Mouse (Mus musculus) kidney, adult 8-10 months (tissue): ENCODE data around the gene Ccdc187.

Source experiments
- DNase-seq, 2 experiments: peaks; one replicate each; pipeline ENCODE4 v3.0.0; 2022

Gene Ccdc187

DNA sequence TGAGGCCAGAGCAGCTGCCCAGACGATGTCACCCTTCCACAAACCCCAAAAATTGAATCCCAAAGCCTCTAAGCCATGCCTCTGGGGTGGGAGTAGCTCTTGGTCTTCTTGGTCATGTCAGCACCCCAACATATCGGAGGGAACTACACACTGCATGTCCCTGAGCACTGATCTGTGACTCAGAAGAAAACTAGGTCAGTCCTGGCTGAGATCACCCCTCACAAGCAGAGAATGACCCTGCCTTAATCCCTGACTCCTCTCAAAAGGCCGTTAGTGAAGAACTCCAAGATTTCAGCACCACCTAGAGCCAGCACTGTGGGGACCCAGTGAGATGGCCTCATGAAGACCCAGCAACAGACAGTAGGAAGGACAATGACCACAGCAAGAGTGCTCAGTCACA lies 26.1 kb downstream of the Ccdc187 start:
- no peak for DNase-seq

DNA sequence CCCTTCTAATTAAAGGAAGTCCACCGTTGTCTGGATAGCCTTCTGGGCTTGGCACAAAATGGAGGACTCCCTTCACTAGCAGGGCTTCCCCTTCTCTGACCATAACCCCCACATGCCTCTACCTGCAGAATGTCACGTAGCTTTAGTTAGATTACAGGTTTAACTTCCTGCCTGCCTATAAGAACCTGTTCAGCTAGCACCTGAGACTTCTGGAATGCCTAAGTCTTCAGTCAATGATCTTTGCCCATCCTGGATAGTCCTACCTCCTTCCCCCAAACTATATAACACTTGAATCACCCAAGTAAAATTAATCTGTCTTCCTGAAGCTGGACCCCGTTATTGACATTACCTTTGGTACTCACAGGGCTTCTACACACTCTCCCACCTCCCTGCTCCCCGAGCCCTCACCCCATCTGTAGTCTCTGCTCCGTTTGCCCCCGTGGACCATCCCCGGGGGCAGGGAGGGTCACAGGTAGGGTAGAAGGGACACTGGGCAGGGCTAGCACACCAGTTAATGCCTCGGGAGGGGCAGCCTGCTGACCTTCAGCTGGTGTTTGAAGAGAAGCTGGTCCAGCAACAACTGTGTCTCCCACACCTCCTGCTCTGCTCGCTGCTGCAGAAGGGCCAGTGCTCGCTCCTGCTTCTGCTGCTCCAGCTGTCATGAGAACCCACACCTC lies 28.2 kb downstream of the Ccdc187 start:
- no peak for DNase-seq

DNA sequence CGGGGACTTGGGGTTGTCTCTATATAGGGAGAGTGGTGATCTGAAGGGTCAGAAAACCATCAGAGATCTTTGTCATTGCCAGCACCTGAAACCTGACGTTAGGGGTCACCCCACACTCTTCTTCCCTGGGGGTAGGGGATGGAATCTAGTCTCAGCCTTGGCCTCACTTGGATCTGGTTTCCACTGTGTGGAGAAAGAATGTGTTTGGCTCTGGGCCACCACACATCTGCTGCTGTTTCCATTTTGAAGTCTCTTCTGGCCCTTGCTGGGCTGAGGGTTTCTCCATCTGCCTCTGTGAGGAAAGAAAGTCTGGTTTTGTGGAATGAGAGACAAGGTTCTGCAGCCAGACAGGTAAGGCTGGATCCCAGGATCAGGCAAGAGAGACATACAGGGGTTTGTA lies 29.3 kb downstream of the Ccdc187 start:
- no peak for DNase-seq

DNA sequence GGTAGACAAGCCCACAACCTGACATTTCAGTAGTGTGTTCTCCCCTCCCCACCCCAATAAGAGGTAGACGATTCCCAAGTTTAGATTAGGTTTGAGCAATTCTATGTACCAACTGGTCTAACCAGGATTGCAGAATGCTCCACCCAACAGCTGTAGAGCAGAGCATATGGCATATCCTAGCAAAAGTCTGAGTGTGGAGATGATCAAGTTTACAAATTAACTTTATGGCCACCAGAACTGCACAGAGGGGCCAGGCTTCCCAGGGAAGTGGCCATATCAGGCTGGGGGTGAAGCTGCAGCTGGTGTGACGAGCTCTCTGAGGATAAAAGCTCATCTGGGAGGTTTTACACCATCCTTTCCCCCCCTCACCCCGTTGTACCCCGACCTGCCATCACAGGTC lies 29.7 kb downstream of the Ccdc187 start:
- DNase-seq, result no peak

DNA sequence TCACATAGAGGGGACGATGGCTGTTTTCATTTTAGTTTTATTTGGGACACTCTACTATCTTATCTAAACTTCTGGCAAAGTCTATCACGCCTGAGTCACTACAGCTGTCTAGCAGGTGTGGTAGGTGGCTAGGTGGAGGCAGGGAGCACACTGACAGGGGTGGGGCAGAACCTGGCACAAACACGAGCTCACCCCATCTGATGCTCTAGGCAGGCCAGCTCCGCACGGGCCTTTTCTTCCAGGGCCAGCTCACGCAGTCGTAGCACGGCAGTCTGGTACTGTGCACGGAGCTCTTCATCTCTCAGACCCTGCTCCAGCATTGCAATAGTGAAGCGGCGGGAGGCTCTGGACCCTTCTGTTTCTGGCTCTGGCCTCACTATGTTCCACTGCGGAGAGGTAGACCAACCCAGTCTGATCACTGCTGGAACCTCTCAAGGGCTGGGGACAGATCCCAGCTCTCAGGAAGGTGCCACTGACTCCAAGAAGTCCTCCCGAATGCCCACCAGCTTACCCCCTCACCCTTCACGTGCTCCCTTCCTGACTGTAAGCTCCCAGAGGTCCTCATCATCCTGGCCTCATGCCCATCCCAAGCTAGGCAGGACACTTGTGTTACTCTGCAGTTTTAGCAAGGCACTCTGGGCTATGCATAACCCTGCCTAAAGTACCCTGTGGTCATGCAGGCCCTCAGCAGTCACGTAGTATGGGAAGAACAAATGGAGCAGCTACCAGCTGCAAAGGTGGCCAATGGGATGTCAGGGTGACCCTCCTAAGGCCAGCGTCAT lies 36.9 kb downstream of the Ccdc187 start:
- DNase-seq, result no peak

DNA sequence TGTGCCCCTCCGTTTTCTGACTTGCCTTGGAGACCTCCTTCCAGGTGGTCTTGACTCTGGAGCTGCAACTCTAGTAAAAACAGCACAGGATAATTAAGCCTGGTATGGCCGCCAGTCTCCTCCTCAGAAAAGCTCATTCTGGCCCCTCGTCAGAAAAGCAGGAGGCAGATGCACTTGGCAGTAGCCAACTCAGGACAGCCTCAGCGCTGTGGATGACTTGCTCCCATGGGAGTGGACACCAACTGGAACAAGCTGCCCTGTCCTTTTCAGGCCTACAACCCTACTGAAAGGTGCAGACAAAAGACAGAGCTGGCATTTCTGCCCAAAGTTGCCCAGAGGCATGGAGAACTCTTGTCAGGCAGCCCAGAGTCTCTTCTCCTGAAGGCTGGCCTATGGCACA lies 39.5 kb downstream of the Ccdc187 start:
- DNase-seq, result no peak

DNA sequence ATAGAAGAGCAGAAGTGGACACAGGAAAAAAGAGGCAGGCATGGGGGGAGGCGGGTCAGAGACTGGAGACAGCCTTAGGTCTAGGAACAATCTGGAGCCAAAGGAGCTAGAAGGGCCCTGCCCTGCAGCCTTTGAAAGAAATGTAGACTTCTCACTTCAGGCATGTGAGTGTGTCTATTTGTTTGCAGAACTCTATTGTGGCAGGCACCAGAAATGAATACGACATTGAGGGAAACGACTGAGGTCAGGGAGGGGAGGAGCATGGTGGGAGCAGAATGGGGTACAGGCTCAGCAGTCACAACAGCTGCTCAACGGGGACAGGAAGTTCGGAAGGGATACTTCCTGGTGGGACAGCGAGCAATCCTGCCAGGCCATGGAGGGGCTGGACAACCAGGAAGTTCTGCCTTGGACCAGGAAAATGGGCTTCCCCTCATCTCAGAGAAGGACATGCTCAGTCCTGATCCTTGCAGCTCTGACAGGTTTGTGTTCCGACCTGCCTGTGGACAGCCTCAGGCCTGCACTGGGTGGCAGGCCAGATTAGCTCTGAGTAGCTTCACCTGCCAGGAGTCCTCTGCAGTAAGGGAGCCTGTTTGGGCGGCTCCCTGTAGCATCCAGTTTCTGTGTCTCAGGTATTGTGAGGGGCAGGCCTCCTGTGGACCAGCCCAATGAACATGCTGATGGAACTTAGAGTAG lies 41.7 kb downstream of the Ccdc187 start:
- DNase-seq, result no peak

DNA sequence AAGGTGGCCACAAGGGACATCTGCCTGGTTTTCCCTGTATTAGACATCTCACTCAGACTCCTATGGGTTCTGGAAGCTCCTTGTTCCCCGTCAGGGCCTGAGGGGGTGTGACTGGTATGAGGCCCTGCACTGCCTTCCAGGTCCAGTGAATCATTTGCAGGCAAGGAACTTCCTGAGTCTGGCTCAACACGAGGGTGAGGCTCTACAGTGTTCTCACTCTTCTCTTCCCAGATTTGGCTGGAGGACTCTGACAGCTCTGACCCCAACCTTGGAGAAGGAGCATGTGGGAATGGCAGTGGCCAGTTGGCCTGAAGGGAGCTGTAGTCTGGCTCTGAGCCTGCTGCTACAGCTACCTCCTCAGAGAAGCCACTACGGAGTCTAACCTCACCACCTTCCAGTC lies 46.8 kb downstream of the Ccdc187 start:
- DNase-seq, result no peak

DNA sequence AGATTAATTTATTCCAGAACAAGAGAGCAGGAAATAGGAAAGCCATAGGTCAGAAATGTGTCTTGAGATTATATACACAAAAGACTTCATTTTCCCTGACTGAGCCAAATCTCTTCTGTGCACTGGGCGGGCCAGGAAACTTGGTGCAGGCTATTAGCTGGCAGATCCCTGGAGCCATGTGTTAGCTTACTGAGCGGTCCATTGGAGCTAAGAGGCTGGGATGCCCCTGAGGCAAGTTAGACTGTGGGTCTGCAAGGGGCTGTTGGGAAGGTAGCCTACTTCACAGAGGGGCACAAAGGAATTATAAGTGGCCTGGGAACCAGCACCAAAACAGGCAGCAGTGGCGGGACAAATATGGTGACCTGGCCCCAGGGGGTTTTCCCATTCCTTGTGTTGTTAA lies 53.5 kb downstream of the Ccdc187 start:
- no peak for DNase-seq

DNA sequence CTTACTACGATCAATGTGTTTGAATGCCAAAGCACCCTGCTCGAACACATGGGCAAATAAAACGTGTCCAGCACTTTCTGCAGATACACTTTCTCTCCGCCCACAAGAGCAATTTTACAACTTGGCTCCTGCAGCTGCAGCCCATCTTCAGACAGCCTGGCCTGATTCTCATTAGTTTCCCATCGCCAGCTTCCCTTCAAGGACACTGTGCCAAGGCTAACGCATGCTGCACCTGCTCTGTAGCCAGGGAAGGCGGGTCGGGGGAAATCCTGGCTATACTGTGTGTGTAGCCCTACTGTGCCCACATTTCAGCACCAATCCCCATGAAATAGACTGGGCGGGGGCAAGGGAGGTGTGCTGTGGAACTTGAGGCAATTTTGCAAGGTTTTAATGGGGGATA lies 54.0 kb downstream of the Ccdc187 start:
- DNase-seq, result no peak

DNA sequence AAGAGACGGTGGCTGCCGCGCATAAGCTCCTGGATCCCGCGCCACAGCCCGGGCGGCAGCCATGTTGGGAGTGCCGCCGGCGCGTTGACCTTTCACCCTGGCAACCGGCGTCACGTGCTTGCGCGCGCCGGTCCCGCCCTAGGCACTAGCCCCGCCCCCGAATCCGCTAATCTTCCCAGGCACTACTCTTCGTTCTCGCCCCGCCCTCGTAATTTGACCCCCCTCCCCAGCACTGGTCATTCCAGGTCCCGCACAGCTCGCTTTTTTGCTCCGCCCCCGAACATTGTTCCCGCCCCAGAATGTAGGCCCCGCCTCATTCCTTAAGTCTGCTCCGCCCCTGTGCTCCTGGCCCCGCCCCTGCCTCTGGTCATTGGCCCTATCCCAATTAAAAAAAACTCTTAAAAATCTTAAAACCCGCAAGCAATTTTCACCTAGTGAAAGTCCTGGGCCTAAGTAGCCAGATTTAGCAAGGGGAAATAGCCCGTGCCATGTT lies 57.0 kb downstream of the Ccdc187 start, which contains the start of gene Qsox2:
Gene Qsox2 (minus strand): TSS at position 236 of the 493 bp plus-strand sequence.
- DNase-seq, result peak; percentile 95 to 97

DNA sequence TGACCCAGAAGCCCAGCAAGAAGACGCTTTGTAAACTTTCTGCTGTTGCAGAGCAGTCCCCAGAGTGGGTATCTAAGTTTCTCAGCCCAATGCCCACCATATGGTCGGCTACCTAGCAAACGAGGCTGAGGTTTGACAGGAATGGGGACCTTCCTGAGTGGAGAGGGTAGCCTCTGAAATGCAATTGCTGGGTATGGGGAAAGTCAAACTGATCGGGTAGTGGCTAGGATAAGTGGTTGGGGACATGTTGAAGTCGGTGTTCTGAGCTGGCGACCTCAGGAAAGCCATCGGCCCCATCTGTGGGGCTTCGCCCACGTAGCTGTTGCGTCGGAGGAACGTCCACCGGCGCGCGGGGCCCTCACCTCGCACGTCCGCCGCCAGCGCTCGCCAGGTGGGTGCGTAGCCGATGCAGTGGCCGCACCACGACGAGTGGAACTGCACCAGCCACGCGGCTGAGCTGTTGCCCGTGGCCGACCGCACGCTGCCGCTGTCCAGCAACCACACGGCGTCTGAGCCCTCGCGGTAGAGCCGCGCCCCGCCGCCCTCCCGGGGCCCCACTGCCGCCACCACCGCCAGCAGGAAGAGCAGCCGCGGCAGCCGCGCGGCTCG lies 57.6 kb downstream of the Ccdc187 start:
- DNase-seq, result no peak

DNA sequence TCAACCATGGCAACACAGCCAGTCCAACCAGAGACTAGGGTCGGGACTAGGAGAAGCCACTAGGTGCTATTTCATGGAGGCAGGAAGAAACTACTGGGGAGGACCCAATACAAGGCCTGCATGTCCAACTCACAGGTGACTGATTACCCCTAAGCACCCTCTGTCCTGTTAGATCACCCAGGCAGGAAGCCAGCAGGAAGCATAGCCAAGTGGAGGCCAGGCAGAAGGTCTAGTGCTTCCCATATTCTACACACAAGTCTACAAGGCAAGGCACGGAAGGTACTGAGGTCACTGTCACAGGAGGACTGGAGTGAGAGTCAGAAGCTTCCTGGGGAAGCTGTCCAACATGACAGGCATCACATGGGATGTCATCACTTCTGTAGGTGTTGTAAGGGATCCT lies 59.6 kb downstream of the Ccdc187 start:
- DNase-seq, result peak; percentile 12 to 32

DNA sequence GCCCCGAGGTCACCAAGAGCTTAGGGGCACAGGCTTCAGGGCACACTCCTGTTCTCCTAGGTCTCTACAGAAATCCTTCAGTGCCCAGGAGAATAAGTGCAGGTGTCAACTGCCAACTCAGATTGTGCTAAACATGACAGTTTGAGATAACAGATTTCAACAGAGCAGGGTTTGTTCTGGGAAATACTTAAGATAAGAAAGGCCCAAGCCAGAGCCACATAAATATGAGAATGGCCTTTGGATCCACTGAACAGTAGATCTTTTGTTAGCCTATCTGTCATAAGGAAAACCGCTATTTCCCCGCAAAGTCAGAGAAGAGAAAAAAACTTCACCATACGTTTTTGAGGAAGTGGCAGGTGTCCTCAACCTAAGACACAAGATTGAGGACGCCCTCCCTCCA lies 60.1 kb downstream of the Ccdc187 start:
- DNase-seq, result no peak

DNA sequence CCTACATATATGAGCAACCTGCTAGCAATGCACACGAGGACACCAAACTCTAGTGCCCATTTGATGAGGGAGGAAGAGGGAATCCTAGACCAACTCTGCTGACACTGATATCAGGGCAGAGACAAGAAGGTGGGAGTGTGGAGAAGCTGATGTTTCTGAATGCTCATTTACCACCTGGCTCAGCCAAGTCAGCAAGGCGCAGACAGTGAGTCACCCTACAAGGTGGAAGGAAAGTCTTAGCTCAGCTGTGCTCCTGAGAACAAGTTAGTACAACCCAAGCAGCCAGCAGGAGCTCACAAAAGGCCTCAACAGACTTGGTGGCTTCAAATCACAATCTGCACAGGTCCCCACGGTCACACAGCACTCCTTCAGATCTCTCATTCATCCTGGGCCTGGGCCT lies 63.0 kb downstream of the Ccdc187 start:
- DNase-seq, result no peak

DNA sequence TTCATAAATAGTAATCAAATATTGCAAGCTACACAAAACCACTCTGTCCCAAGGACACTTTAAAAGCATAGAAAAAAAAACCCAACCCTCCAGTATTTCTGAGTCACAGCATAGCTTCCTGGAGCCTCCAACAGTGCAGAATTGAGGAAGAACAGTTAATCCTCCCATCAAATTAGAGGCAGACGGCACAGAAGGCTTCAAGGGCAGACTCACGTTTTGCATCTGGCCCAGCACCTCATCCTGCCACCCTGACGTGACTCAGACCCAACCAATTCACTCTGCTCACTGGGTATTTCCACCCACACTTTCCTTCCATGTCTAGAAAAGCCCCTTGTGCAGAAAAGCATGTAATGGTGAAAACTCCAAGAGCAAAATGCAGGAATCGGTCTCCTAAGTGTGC lies 64.1 kb downstream of the Ccdc187 start:
- DNase-seq, result no peak

DNA sequence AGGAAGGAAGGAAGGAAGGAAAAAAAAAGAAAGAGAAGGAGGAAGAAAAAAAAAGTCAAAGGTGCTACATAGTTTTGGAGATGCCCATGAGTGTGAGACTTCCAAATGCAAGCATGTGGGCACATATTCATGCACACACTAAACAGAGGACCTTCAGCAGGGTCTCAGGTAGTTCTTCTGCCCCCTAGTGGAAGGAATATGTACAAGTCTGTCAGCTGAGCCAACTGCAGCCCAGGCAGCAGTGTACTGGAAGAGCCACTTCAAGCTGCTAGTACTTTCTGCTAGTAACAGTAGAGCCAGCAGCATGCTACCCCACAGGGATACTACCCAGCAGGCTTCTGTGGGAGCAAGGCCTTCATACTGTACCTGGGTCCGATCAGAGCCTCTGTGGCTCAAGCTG lies 66.6 kb downstream of the Ccdc187 start:
- peak; percentile 22 to 30 for DNase-seq

DNA sequence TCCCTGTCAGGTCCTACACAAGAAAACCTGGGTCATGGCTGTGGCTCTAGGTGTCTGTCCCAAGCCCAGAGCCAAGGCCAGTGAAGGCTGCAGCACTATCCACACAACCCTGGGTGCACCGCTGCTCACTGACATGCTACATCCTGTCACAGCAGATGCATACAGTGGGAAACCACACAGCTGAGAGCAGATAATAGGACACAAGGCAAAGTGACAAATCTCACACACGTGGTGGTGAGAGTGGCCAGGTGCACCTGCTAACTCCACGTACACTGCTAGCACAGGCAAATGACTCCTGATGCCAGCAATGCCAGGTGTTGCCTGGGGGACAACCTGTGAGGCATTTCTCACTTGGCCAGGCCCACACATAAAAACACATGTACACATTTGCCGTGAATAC lies 69.1 kb downstream of the Ccdc187 start:
- DNase-seq, result no peak

DNA sequence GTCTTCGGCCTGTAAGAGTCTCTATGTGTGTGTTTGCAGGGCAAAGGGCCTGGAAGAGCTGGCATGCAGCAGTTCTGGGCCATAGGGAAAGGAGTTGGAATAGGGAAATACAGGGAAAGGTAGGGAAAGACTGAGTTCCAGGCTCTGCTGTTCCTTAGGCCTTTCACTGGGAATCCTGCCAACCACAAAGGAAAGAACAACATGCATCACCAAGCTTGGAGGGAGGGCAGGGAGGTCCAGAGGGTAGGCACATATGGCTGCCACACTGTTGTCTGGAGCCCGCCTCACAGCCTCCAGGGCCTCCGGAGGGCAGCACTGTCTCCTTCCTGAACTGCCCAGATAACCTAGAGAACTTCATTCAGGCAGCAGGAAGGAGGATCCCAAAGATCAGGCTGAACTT lies 70.4 kb downstream of the Ccdc187 start:
- no peak for DNase-seq

DNA sequence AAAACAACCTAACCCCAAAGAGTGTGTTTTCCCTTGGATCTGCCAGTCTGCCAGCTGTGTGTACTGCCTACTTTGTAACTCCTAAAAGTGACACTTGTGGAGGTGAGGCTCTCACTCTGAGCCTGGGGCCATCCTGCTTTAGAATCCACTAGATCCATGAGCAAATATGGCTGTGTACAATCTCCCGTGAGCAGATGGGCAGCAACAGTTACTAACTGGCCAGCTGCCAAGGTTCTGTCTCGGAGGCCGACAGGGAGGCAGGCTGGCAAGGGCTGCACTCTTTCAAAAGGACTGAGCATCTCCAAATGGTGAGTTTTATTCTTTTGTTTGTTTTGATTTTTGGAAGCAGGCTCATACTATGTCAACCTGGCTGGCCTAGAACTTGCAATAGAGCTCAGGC lies 79.8 kb downstream of the Ccdc187 start:
- DNase-seq, result no peak

DNA sequence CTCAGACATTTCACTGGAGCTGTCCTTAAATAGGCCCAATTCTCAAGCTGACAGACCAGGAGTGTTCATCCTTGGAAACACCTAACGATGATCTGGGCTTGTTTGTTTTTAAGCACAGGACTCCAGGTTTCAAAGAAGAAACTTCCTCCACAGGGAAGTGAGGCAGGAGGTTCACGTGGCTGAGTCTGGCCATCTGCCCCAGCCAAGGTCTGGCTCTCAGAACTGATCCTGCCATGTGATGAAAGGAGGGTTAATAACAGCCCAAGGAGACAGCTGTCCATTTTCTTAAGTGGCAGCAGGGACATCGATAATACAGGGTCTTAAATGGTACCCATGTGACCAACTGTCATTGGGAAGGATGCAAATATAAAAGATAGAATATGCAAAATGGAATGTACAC lies 84.8 kb downstream of the Ccdc187 start:
- DNase-seq, result no peak

DNA sequence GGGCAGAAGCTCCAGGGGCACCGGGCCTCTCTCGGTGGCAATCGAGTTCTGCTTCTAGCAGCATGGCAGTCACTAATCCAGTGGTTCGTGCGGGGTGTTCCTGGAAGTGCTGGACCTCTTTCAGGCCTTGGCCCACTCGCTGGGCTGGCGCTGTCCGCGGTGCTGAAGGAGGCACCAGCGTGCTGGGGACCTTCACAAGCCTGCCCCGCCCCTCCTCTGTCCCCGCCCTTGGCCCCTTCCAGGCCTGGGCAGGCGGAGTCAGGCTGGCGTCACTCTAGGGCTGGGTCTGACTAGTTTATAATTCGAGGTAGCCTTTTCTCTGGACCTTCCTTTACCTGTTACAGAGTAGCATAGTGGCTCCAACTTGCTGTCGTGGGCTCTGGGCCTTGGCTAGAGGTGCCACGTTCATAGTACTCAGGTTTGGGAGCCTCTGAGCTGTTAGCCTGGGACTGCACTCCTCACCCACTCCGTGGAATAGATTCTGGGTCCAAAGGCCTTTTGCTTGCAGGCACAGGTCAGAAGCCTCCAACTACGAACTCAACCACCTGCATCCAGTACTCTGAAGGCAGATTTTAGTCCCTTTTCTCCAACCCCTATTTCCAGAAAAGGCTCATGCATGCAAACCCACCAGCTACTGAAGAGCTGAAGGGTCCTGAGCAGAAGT lies 86.1 kb downstream of the Ccdc187 start, which contains the start of gene Lhx3:
Gene Lhx3 (minus strand): TSS at position 164 of the 664 bp plus-strand sequence.
- DNase-seq, result peak; percentile 77 to 88

DNA sequence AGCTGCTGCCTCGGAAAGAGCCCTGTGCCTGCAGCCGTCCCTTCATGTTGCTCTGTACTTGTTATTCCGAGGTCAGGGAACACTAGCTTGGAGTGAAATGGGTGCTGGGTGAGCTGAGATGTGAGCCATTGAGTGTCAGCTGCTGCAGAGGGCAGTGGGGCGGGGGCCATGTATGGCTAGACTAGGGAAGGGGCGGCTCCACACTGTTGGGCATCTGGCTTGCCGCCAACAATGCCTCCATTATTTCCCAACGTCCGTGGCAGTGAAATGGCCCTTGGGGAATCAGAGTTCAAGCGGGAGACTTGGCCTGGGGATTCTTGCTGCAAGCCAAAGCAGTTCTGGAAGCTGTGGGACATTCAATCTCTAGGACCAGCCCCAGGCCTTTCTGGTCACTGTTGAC lies 86.8 kb downstream of the Ccdc187 start:
- no peak for DNase-seq
